Mouse (Mus musculus) heart, embryonic 16.5 days (tissue): ENCODE results near the gene Prlr. TPM values are rescaled to one million over a fixed set of nuclear protein-coding genes. Genes with fewer than 3 reads are reported as not detected.

Experiments
- ATAC-seq: fragments of 200-750 bp; cut with Nextera tagmentation; replicated peaks from 2 replicates; pipeline ENCODE4 v1.8.0; 2017; ENCODE audit warnings: moderate number of reproducible peaks; ENCODE audit not compliant: insufficient read depth, low FRiP score; ENCODE audit errors: extremely low read depth
- H3K27ac ChIP-seq: fragments of 300-500 bp; sonication (generic); 2 replicates; pipeline ENCODE4 v1.5.1; 2014; ENCODE audit warnings: mild to moderate bottlenecking, low read length, control low read depth, moderate library complexity
- H3K27me3 ChIP-seq: fragments of 300-500 bp; sonication (generic); 2 replicates; pipeline ENCODE4 v1.6.1; 2014; ENCODE audit warnings: low read length, mixed read lengths; ENCODE audit not compliant: control insufficient read depth, insufficient read depth
- H3K36me3 ChIP-seq: fragments of 300-500 bp; sonication (generic); 2 replicates; pipeline ENCODE4 v1.6.1; 2014; ENCODE audit not compliant: control insufficient read depth, insufficient read depth
- H3K4me1 ChIP-seq: fragments of 300-500 bp; sonication (generic); 2 replicates; pipeline ENCODE4 v1.6.1; 2014; ENCODE audit warnings: low read length, mixed read lengths; ENCODE audit not compliant: control insufficient read depth, insufficient read depth
- H3K4me2 ChIP-seq: fragments of 300-500 bp; sonication (generic); 2 replicates; pipeline ENCODE4 v1.6.1; 2014; ENCODE audit warnings: low read depth, mild to moderate bottlenecking, control low read depth, low read length
- H3K4me3 ChIP-seq: fragments of 300-500 bp; sonication (generic); 2 replicates; pipeline ENCODE4 v1.5.1; 2014; ENCODE audit warnings: mild to moderate bottlenecking, control low read depth, low read length
- H3K9ac ChIP-seq: fragments of 300-500 bp; sonication (generic); 2 replicates; pipeline ENCODE4 v1.6.1; 2014; ENCODE audit warnings: low read length, control low read depth
- H3K9me3 ChIP-seq: fragments of 300-500 bp; sonication (generic); replicated peaks from 2 replicates; pipeline ENCODE4 v1.6.1; 2016; ENCODE audit warnings: low read length; ENCODE audit not compliant: control insufficient read depth
- WGBS: fragments of 180-500 bp; shearing (Covaris S2); extraction: QIAGEN DNeasy Blood & Tissue Kit; methylation state at CpG from one replicate; pipeline ENCODE4 v1.1.7; 2014; 5-methylcytosine and 5-hydroxymethylcytosine counted together
- polyA plus RNA-seq: library from polyadenylated mRNA; unstranded; fragments of >200 nt; fragmentation: Nextera tagmentation; extraction: Ambion mirVana; gene quantifications from 2 replicates; pipeline ENCODE4 v1.2.1, GENCODE M21; 2015

The Prlr gene
- polyA plus RNA-seq, 1 experiment from 2014 or later = 1.3 TPM

DNA sequence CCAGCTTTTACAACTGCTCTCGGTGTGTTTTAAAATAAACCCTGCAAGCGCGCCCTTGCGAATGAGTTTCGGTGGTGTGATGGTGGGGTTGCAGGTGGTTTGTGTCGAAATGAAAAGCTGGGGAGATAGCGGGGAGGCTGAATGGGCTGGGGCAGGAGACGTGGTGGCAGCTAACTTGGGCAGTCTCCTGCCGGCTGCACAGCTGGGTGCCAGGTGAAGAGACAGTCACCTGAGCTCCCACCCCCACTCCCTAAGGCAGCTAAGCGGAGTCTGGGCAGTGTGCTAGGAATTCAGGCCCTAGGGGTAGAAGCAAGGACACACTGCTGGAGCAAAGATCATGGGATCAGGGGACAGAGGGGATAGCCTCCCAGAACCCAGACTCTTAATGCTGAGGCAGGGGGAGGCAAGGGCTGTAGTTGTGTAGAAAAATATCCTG, 1.1 kb downstream of the Prlr start:
- no peaks in the 10 kb centered on the region for H3K9me3 ChIP-seq
- peak overlapping the region; percentile 60 for H3K4me3 ChIP-seq
- H3K4me1 ChIP-seq = peaks cover 2% of the 10 kb centered on the region; the same call in 1 of the 2 replicates
- no peaks in the 10 kb centered on the region for H3K36me3 ChIP-seq
- peak overlapping the region; percentile 84 for H3K4me2 ChIP-seq
- WGBS = 6% methylated on average over 10 of the region's 10 CpGs
- H3K27ac ChIP-seq = no peak overlapping the region
- no peak for ATAC-seq
- H3K9ac ChIP-seq = peak overlapping the region; percentile 65
- H3K27me3 ChIP-seq = no peaks in the 10 kb centered on the region

DNA sequence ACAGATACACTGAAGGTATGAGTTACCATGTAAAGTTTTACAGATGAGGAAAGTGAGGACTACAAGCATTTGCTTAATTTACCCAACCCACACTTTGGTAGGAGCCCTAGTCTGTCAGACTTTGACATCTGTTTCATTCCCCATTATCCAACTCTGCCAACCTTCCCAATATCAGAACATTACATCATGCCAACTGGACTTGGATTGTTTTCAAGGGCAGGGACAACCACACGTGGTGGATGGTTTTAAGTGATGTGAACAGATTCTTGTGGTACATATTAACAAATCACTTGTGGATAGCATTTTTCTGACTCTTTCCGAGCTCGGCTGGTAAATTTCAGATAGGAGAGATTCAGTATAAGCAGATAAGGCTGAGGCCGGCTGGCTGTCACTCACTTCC, 3.7 kb downstream of the Prlr start:
- ATAC-seq = no peak
- Histone ChIP-seq H3K4me3 (no peak overlapping the region), H3K27ac (no peak overlapping the region), H3K4me1 (peaks cover 2% of the 10 kb centered on the region; the same call in 1 of the 2 replicates), H3K9me3 (no peaks in the 10 kb centered on the region), H3K36me3 (no peaks in the 10 kb centered on the region), H3K4me2 (no peak overlapping the region), H3K9ac (no peak overlapping the region), H3K27me3 (no peaks in the 10 kb centered on the region)
- 59% methylated on average over 4 of the region's 4 CpGs for WGBS

DNA sequence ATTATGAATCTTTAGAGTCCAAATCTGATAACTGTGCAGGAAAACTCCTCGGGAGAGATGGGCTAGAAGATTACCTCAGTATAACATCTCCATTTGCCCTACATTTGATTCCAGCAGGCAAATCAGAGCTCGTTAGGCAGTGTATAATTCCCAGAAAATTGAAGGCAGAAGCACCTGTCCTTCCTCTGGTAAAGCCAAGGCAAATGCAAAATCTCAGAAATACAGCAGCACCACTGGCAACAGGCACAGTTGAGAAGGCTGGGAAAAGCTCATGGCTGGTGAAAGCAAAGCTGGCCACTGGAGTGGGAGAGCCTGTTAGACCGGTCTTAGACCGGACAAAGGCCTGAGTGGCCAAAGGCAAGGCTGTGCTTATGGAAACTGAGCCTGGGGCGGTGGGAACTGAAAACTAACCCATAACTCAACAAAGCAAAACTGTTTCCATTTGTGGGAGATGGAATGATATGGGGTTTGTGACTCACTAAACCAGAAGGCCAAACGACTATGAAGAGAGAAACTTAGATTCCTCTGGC, 15.1 kb downstream of the Prlr start:
- Histone ChIP-seq H3K27me3 (no peaks in the 10 kb centered on the region), H3K36me3 (no peaks in the 10 kb centered on the region), H3K4me1 (no peaks in the 10 kb centered on the region), H3K9ac (no peak overlapping the region), H3K4me2 (no peak overlapping the region), H3K4me3 (no peak overlapping the region), H3K9me3 (no peaks in the 10 kb centered on the region), H3K27ac (no peak overlapping the region)
- 79% methylated on average over 6 of the region's 6 CpGs for WGBS
- ATAC-seq = no peak

DNA sequence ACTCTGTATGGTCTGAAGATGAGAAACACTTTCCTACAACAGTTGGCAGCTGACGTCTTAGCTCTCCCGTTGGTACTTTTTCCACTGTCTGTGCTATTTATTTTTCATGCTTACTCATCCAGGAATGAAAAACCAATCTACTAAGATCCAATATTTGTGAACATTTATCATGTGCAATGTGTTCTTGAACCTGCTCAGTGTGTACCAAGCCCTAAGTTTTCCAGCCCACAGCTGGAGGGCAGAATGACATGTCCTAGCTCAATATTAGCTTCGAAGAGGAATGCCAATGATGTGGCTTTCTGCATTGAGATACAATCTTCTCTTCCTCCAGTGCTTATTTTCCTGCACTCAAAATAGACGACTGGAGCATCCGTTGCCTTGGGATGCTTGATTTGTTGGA, 24.0 kb downstream of the Prlr start:
- 67% methylated on average over 5 of the region's 5 CpGs for WGBS

DNA sequence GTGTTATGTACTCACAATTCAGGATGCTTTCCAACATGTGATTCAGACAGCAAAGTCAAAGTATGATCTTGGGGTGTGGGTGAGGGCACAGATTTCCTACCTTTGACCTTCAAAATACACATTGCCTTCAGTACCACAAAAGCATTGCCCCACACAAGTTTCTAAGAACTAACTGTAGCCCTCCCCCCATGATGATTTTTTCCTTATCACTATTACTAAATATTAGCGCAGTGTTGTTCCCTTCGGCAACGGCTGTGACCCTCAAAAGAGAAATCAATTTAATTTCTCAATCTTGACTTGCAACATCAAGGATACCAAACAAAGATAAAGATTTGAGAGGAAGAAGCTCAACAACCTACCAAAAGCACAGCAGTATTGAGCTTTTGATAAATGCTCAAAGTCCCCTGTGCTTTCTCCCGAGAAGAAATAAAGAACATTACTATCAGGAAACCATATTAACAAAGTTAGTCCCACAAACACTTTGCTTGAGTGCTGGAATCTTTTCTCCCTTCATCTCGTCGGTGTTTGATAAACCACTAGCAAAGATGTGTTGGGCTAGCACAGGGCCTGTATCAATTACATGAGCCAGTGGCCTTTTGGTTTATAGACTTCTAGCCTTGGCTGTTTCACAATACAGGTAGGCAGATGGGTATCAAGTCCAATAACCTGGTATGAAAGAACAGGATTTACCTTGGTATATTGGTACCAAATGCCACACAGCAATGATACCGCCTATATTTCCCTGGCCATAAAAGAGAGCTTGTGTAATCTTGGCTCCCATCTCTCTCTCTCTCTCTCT, 25.7 kb downstream of the Prlr start:
- Histone ChIP-seq H3K4me3 (no peak overlapping the region), H3K4me1 (no peaks in the 10 kb centered on the region), H3K9ac (no peak overlapping the region), H3K4me2 (no peak overlapping the region), H3K27me3 (no peaks in the 10 kb centered on the region), H3K27ac (no peak overlapping the region), H3K9me3 (no peaks in the 10 kb centered on the region), H3K36me3 (no peaks in the 10 kb centered on the region)
- ATAC-seq = no peak
- WGBS = 89% methylated on average over 7 of the region's 7 CpGs

More for the DNA sequence above, 24.0 kb downstream of the Prlr start:
- no peaks in the 10 kb centered on the region for H3K4me1 ChIP-seq
- H3K9me3 ChIP-seq = no peaks in the 10 kb centered on the region
- no peak for ATAC-seq
- no peaks in the 10 kb centered on the region for H3K27me3 ChIP-seq
- no peak overlapping the region for H3K4me2 ChIP-seq
- H3K36me3 ChIP-seq = no peaks in the 10 kb centered on the region
- H3K27ac ChIP-seq = no peak overlapping the region
- no peak overlapping the region for H3K9ac ChIP-seq
- H3K4me3 ChIP-seq = no peak overlapping the region

DNA sequence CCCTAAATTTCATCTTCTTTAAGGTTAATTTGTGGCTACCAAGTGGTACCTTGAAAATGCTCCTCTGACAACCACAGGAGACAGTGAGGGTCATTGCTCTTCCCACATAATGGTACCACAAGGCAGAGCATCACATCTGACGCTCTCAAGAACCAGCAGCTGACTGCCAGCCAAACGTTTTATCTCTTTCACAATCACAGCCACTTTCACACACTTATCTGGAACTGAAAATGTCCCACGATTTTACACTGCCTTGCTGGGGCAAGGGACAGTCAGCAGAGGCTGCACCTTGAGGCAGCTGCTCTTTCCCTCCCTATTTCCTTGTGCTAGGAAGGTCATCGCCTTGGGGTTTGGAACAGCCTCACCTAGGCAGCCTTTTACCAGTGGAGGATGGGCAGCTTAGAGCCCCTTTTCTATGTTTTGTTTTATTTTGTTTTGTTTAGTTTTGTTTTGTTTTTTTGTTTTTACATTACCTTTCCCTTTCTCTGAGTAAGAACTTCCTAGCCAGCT, 33.3 kb downstream of the Prlr start:
- H3K9ac ChIP-seq = no peak overlapping the region
- H3K27me3 ChIP-seq = no peaks in the 10 kb centered on the region
- H3K27ac ChIP-seq = no peak overlapping the region
- ATAC-seq = no peak
- H3K4me2 ChIP-seq = no peak overlapping the region
- no peak overlapping the region for H3K4me3 ChIP-seq
- WGBS = 26% methylated on average over 4 of the region's 4 CpGs
- H3K36me3 ChIP-seq = no peaks in the 10 kb centered on the region
- H3K9me3 ChIP-seq = no peaks in the 10 kb centered on the region
- H3K4me1 ChIP-seq = no peaks in the 10 kb centered on the region

DNA sequence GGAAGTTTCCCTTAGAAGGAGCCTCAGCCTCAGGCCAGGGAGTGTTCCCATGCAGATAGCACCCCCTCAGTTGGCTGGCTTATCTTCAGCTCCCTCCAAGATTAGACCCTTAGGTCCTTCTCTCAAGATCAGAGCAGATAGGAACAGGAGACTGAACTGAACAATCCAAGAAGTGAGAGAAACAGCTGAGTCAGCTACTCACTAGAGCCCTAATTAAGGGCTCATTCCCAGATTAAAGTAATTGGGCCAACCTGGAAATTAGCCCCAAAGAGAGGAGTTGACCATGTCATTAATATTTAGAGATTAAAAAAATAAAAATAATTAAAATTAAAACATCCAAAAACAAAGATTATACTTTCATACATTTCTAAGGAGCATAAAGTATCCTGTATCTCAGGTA, 35.0 kb downstream of the Prlr start:
- Histone ChIP-seq H3K4me3 (no peak overlapping the region), H3K4me2 (no peak overlapping the region), H3K36me3 (no peaks in the 10 kb centered on the region), H3K4me1 (no peaks in the 10 kb centered on the region), H3K9ac (no peak overlapping the region), H3K9me3 (no peaks in the 10 kb centered on the region), H3K27ac (no peak overlapping the region), H3K27me3 (no peaks in the 10 kb centered on the region)
- ATAC-seq = no peak

DNA sequence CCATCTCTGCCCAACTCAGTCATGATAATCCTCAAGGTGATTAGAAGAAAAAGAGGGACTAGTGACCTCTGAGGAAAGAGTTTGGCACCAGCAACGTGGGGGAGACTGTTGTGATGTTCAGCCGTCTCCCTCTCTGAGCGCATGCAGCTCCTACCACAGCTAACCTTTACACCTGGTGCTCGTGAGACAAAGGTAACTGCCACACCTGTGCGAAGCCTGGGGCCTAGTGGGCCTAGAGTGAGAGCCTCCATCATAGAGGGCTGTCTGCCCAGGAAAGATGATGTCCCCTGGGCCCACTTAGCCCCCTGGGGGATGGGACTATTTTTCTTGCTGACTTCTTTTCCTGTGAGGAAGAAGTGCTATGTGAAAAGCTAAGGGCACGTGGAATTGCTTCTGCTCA, 36.2 kb downstream of the Prlr start:
- H3K9ac ChIP-seq = no peak overlapping the region
- 88% methylated on average over 6 of the region's 6 CpGs for WGBS
- no peaks in the 10 kb centered on the region for H3K9me3 ChIP-seq
- H3K27me3 ChIP-seq = no peaks in the 10 kb centered on the region
- no peak overlapping the region for H3K4me3 ChIP-seq
- H3K27ac ChIP-seq = no peak overlapping the region
- H3K4me2 ChIP-seq = no peak overlapping the region
- no peaks in the 10 kb centered on the region for H3K4me1 ChIP-seq
- H3K36me3 ChIP-seq = no peaks in the 10 kb centered on the region
- no peak for ATAC-seq

DNA sequence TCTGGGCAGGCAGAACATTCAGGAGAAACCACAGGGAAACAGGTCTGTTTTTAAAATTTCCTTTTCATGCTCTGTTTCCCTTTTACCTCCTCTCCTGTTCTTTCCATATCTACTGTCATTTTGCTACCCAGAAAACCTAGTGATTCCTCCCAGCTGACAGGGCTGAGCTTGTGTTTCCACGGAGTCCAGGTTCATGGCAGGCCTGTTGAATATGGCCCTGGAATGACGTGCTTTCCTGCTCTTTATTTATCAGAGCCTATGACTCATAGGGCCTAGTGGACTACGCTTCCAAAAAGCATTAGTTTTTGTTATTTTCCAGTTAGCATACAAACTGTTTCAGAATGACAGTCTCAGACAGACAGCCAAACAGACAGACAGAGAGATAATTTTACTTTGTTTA, 36.7 kb downstream of the Prlr start:
- no peak overlapping the region for H3K4me2 ChIP-seq
- no peak overlapping the region for H3K4me3 ChIP-seq
- H3K36me3 ChIP-seq = no peaks in the 10 kb centered on the region
- WGBS = 57% methylated on average over 3 of the region's 3 CpGs
- H3K9ac ChIP-seq = no peak overlapping the region
- H3K27me3 ChIP-seq = no peaks in the 10 kb centered on the region
- ATAC-seq = no peak
- H3K27ac ChIP-seq = no peak overlapping the region
- no peaks in the 10 kb centered on the region for H3K9me3 ChIP-seq
- H3K4me1 ChIP-seq = no peaks in the 10 kb centered on the region
